Mouse (Mus musculus) limb, embryonic 14.5 days (tissue): ENCODE measurements around the gene Elmo3. TPM values are rescaled to one million over a fixed set of nuclear protein-coding genes. Genes with fewer than 3 reads are reported as not detected.

ENCODE experiments used
- ATAC-seq: fragments of 200-750 bp; cut with Nextera tagmentation; 2 replicates; pipeline ENCODE4 v1.8.0; 2017; ENCODE audit warnings: low read depth, moderate number of reproducible peaks, moderate TSS enrichment; ENCODE audit not compliant: low FRiP score
- DNase-seq: peaks from one replicate; pipeline ENCODE4 v3.0.0-alpha.2; 2015; ENCODE audit warnings: low spot score
- H3K27ac ChIP-seq: fragments of 300-500 bp; sonication (generic); replicated peaks from 2 replicates; pipeline ENCODE4 v1.5.1; 2014; ENCODE audit warnings: low read depth, mild to moderate bottlenecking, low read length, moderate library complexity, mixed read lengths
- H3K27me3 ChIP-seq: fragments of 300-500 bp; sonication (generic); 2 replicates; pipeline ENCODE4 v1.6.1; 2014; ENCODE audit warnings: low read length, mixed read lengths; ENCODE audit not compliant: control insufficient read depth, insufficient read depth
- H3K36me3 ChIP-seq: fragments of 300-500 bp; sonication (generic); 2 replicates; pipeline ENCODE4 v1.6.1; 2014; ENCODE audit warnings: mild to moderate bottlenecking, low read length, moderate library complexity, mixed read lengths; ENCODE audit not compliant: control insufficient read depth, insufficient read depth
- H3K4me1 ChIP-seq: fragments of 300-500 bp; sonication (generic); 2 replicates; pipeline ENCODE4 v1.6.1; 2014; ENCODE audit warnings: antibody characterized with exemption, low read length, mixed read lengths; ENCODE audit not compliant: control insufficient read depth, insufficient read depth
- H3K4me2 ChIP-seq: fragments of 300-500 bp; sonication (generic); replicated peaks from 2 replicates; pipeline ENCODE4 v1.6.1; 2014; ENCODE audit warnings: low read depth, mild to moderate bottlenecking, low read length, moderate library complexity; ENCODE audit not compliant: severe bottlenecking
- H3K4me3 ChIP-seq: fragments of 300-500 bp; sonication (generic); replicated peaks from 2 replicates; pipeline ENCODE4 v1.5.1; 2014; ENCODE audit warnings: low read length
- H3K9ac ChIP-seq: fragments of 300-500 bp; sonication (generic); 2 replicates; pipeline ENCODE4 v1.6.1; 2014; ENCODE audit warnings: mild to moderate bottlenecking, low read depth, low read length, moderate library complexity; ENCODE audit not compliant: severe bottlenecking
- H3K9me3 ChIP-seq: fragments of 300-500 bp; sonication (generic); 2 replicates; pipeline ENCODE4 v1.6.1; 2016; ENCODE audit warnings: low read length; ENCODE audit not compliant: control insufficient read depth
- POLR2A ChIP-seq: fragments of 200-500 bp; IDR thresholded peaks from 2 replicates; pipeline ENCODE4 v1.8.0; 2012; ENCODE audit warnings: inconsistent platforms, mild to moderate bottlenecking, moderate library complexity, borderline replicate concordance; ENCODE audit not compliant: insufficient read depth, insufficient read length; ENCODE audit errors: extremely low read depth
- WGBS: fragments of 180-500 bp; shearing (Covaris S2); extraction: QIAGEN DNeasy Blood & Tissue Kit; methylation state at CpG from one replicate; pipeline ENCODE4 v1.1.7; 2014; 5-methylcytosine and 5-hydroxymethylcytosine counted together
- polyA plus RNA-seq, 2 experiments: library from polyadenylated mRNA; depleted of rRNA in 1 of 2; stranded (reverse) in 1 of 2; unstranded in 1 of 2; fragments of >200 nt; fragmentation: Nextera tagmentation in 1 of 2; extraction: Ambion mirVana in 1 of 2; gene quantifications; 2 replicates each; pipeline versions ENCODE4 v1.2.1 to v1.2.3; 2012 to 2014

Gene Elmo3
- polyA plus RNA-seq, 2 experiments: 7.3 to 8.8 TPM

GRCm38 (mm10) chr8:105260371-105261099, 44.9 kb upstream of the Elmo3 start:
- ATAC-seq: no peak
- no peak overlapping the region for H3K4me3 ChIP-seq

GRCm38 (mm10) chr8:105261326-105261980, 43.9 kb upstream of the Elmo3 start:
- H3K27me3 ChIP-seq: peaks cover 58% of the 10 kb centered on the region
- WGBS: 90% methylated on average over 12 of the region's 12 CpGs
- H3K4me3 ChIP-seq: no peak overlapping the region
- H3K9ac ChIP-seq: no peak overlapping the region
- no peak overlapping the region for H3K4me2 ChIP-seq
- no peak overlapping the region for H3K27ac ChIP-seq
- H3K4me1 ChIP-seq: peaks cover 19% of the 10 kb centered on the region
- DNase-seq (no peak), ATAC-seq (no peak)
- no peak for TF ChIP-seq POLR2A
- no peaks in the 10 kb centered on the region for H3K36me3 ChIP-seq
- no peaks in the 10 kb centered on the region; the same call in 1 of the 2 replicates for H3K9me3 ChIP-seq

More at GRCm38 (mm10) chr8:105260371-105261099, 44.9 kb upstream of the Elmo3 start:
- H3K9ac ChIP-seq: no peak overlapping the region
- no peak for TF ChIP-seq POLR2A
- H3K4me2 ChIP-seq: no peak overlapping the region
- H3K27ac ChIP-seq: no peak overlapping the region
- 64% methylated on average over 7 of the region's 7 CpGs for WGBS
- DNase-seq: no peak
- H3K9me3 ChIP-seq: no peaks in the 10 kb centered on the region; the same call in 1 of the 2 replicates
- H3K36me3 ChIP-seq: no peaks in the 10 kb centered on the region
- H3K4me1 ChIP-seq: peaks cover 21% of the 10 kb centered on the region
- H3K27me3 ChIP-seq: peaks cover 58% of the 10 kb centered on the region

GRCm38 (mm10) chr8:105263244-105263912, 42.0 kb upstream of the Elmo3 start:
- H3K9me3 ChIP-seq: no peaks in the 10 kb centered on the region; the same call in 1 of the 2 replicates
- H3K27ac ChIP-seq: no peak overlapping the region
- no peak overlapping the region for H3K9ac ChIP-seq
- WGBS: 44% methylated on average over 16 of the region's 16 CpGs
- H3K36me3 ChIP-seq: no peaks in the 10 kb centered on the region
- TF ChIP-seq POLR2A: no peak
- H3K4me2 ChIP-seq: peak overlapping the region; percentile 74
- DNase-seq (no peak), ATAC-seq (no peak)
- H3K4me1 ChIP-seq: peaks cover 23% of the 10 kb centered on the region
- peaks cover 68% of the 10 kb centered on the region for H3K27me3 ChIP-seq
- peak overlapping the region; percentile 66 for H3K4me3 ChIP-seq

- peak within 1 kb of the TSS; percentile 74 for H3K4me2 ChIP-seq
- peak; percentile 48 for ATAC-seq
- 3% methylated on average over 53 of the region's 54 CpGs for WGBS
- TF ChIP-seq POLR2A: no peak
- H3K36me3 ChIP-seq: no peaks in the 10 kb centered on the region
- peaks cover 68% of the 10 kb centered on the region for H3K27me3 ChIP-seq
- peak within 1 kb of the TSS; percentile 59 for H3K9ac ChIP-seq
- peaks cover 24% of the 10 kb centered on the region for H3K4me1 ChIP-seq
- peak within 1 kb of the TSS; percentile 66 for H3K4me3 ChIP-seq
- no peaks in the 10 kb centered on the region; the same call in 1 of the 2 replicates for H3K9me3 ChIP-seq
- no peak within 1 kb of the TSS for H3K27ac ChIP-seq
- DNase-seq: peak; percentile 65
Observed at GRCm38 (mm10) chr8:105264024-105264982, 41.1 kb upstream of the Elmo3 start, which contains the start of the genes Tradd and Fbxl8. Tradd (minus strand) TSS chr8:105264609. Fbxl8 (plus strand) TSS chr8:105264648.
